Mouse (Mus musculus) neural tube, embryonic 11.5 days (tissue): ENCODE measurements around the gene Zfp827. TPM values are rescaled to one million over a fixed set of nuclear protein-coding genes. Genes with fewer than 3 reads are reported as not detected.

ENCODE experiments used
- ATAC-seq: fragments of 200-750 bp; cut with Nextera tagmentation; 2 replicates; pipeline ENCODE4 v1.8.0; 2017; ENCODE audit warnings: moderate number of reproducible peaks, mild to moderate bottlenecking, moderate TSS enrichment, moderate library complexity; ENCODE audit not compliant: insufficient read depth, low FRiP score, low TSS enrichment
- DNase-seq: peaks from one replicate; pipeline ENCODE4 v3.0.0-alpha.2; 2015; ENCODE audit warnings: low spot score
- H3K27ac ChIP-seq: fragments of 300-500 bp; sonication (generic); 2 replicates; pipeline ENCODE4 v1.5.1; 2014; ENCODE audit warnings: low read depth, mild to moderate bottlenecking, low read length
- H3K27me3 ChIP-seq: fragments of 300-500 bp; sonication (generic); 2 replicates; pipeline ENCODE4 v1.6.1; 2014; ENCODE audit warnings: mild to moderate bottlenecking, low read length, mixed read lengths; ENCODE audit not compliant: control insufficient read depth, insufficient read depth
- H3K36me3 ChIP-seq: fragments of 300-500 bp; sonication (generic); 2 replicates; pipeline ENCODE4 v1.6.1; 2014; ENCODE audit warnings: mild to moderate bottlenecking, low read length, moderate library complexity, mixed read lengths; ENCODE audit not compliant: control insufficient read depth, insufficient read depth
- H3K4me1 ChIP-seq: fragments of 300-500 bp; sonication (generic); 2 replicates; pipeline ENCODE4 v1.6.1; 2014; ENCODE audit warnings: low read length, mixed read lengths; ENCODE audit not compliant: control insufficient read depth, insufficient read depth
- H3K4me2 ChIP-seq: fragments of 300-500 bp; sonication (generic); 2 replicates; pipeline ENCODE4 v1.6.1; 2014; ENCODE audit warnings: low read depth, mild to moderate bottlenecking, moderate library complexity
- H3K4me3 ChIP-seq: fragments of 300-500 bp; sonication (generic); 2 replicates; pipeline ENCODE4 v1.5.1; 2014; ENCODE audit warnings: low read depth, low read length
- H3K9ac ChIP-seq: fragments of 300-500 bp; sonication (generic); 2 replicates; pipeline ENCODE4 v1.6.1; 2014; ENCODE audit warnings: mild to moderate bottlenecking, low read length
- H3K9me3 ChIP-seq: fragments of 300-500 bp; sonication (generic); 2 replicates; pipeline ENCODE4 v1.6.1; 2016; ENCODE audit warnings: low read length; ENCODE audit not compliant: control insufficient read depth
- WGBS: fragments of 180-500 bp; shearing (Covaris S2); extraction: QIAGEN DNeasy Blood & Tissue Kit; methylation state at CpG from one replicate; pipeline ENCODE4 v1.1.7; 2014; 5-methylcytosine and 5-hydroxymethylcytosine counted together
- polyA plus RNA-seq: library from polyadenylated mRNA; unstranded; fragments of >200 nt; fragmentation: Nextera tagmentation; extraction: Ambion mirVana; gene quantifications from 2 replicates; pipeline ENCODE4 v1.2.1, GENCODE M21; 2014

Gene Zfp827
- polyA plus RNA-seq, 1 experiment from 2014 or later, result 12.5 TPM

- H3K4me1 ChIP-seq, result no peaks in the 10 kb centered on the region
- WGBS, result 87% methylated on average over 7 of the region's 7 CpGs
Measured at GRCm38 (mm10) chr8:79239996-79240395, 211.8 kb downstream of the Zfp827 start.

More at GRCm38 (mm10) chr8:79239996-79240395, 211.8 kb downstream of the Zfp827 start:
- no peak overlapping the region for H3K4me2 ChIP-seq
- H3K4me3 ChIP-seq, result no peak overlapping the region
- DNase-seq (no peak), ATAC-seq (no peak)
- H3K9ac ChIP-seq, result no peak overlapping the region
- H3K36me3 ChIP-seq, result no peaks in the 10 kb centered on the region
- H3K27ac ChIP-seq, result no peak overlapping the region
- H3K9me3 ChIP-seq, result no peaks in the 10 kb centered on the region
- H3K27me3 ChIP-seq, result no peaks in the 10 kb centered on the region

Other genes with a start within 250 kb of the Zfp827 start
- gene Lsm6, start 207.3 kb upstream of the Zfp827 start, polyA plus RNA-seq, result 239 and 251 TPM in 2 replicates
- not detected in 2 replicates for gene 1700011L22Rik, start 220.1 kb downstream of the Zfp827 start, polyA plus RNA-seq